Mouse (Mus musculus) layer of hippocampus, adult 2 months (tissue): ENCODE results near the gene Thrb. TPM values are rescaled to one million over a fixed set of nuclear protein-coding genes. Genes with fewer than 3 reads are reported as not detected.

Experiments
- DNase-seq, 2 experiments: peaks; one replicate each; pipeline ENCODE4 v3.0.0; 2022; ENCODE audit warnings: low spot score in 2 of 2
- H3K27ac ChIP-seq: fragments of 200-600 bp; 2 replicates; pipeline ENCODE4 v1.8.1; 2022
- H3K4me3 ChIP-seq: fragments of 200-600 bp; 2 replicates; pipeline ENCODE4 v1.8.1; 2022; ENCODE audit warnings: mild to moderate bottlenecking
- CTCF ChIP-seq: fragments of 200-600 bp; conservative IDR thresholded peaks from 2 replicates; pipeline ENCODE4 v1.8.1; 2022; ENCODE audit warnings: antibody characterized with exemption, mild to moderate bottlenecking, moderate library complexity
- long read RNA-seq, 2 experiments: library from polyadenylated mRNA; stranded (forward); transcript quantifications; one replicate each; pipeline ENCODE4 v2.0.0; 2021; ENCODE audit warnings: borderline mapping rate in 2 of 2
- total RNA-seq, 2 experiments: library from RNA; stranded (reverse); gene quantifications; 2 replicates each; pipeline ENCODE4 v1.2.3; 2021

The Thrb gene
- total RNA-seq = 10 to 100 TPM; 42.8 to 45.0 TPM
- long read RNA-seq, experiment 1, full-length matches to known transcripts = 3 of 12 reads
- long read RNA-seq, experiment 1, partial matches to known transcripts = 1 of 12 reads
- long read RNA-seq, experiment 1, other reads (novel, unspliced or antisense) = 8 of 12 reads
- long read RNA-seq, experiment 2, full-length matches to known transcripts = 3 of 13 reads
- long read RNA-seq, experiment 2, partial matches to known transcripts = 1 of 13 reads
- long read RNA-seq, experiment 2, other reads (novel, unspliced or antisense) = 9 of 13 reads

DNA sequence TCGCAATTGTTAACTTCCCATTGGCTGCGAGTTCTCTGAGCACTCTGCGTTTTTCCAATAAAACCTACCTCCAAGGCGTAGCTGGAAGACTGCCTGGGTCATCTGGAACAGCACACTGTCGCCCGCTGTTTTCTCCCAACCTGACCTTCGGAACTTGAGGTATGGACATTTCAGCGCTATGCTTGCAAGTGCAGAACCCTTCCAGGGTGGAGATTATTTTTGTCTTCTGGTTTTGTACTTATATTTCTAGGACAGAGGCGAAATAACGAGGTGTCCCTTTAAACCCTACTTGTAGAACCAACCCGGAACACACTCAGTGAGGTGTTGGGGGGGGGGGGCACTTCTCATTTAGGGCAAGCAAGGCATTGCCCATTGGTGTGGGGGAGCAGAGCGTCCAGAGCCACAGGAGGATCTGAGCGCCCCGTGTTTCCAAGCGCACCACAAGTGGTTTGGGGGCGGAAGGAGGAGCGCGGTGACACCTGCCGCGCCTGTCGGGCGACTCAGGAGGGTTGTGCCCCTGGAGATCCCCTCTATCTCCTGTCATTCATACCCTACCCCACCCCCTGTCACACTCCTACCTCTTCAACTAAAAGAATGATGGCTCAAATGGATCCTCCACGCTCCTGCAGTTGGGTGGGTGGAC lies at the start of gene Thrb:
Gene Thrb, plus strand, starts transcription at position 576 of the 643 bp plus-strand sequence.
- TF ChIP-seq CTCF = no peak
- DNase-seq = peak; percentile 12 to 17
- Histone ChIP-seq H3K27ac (peak within 1 kb of the TSS; percentile 98), H3K4me3 (peak within 1 kb of the TSS; percentile 95)

DNA sequence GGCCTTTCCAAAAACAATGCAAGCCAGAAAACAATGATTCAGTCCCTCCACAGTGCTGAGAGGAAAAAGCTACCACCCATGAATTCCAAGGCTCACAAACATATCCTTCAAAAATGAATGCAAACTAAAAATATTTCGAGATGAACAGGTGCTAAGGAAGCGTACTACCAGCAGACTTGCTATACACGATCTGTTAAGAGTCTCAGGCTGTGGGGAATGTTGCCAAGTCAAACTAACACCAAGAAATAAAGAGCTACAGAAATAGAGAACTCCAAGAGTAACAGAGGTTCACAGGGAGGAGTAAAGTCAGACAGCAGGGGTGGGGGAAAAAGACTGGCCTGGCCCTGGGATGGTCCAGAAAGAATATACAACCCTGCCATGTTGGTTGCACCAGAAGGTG lies 38.4 kb upstream of the Thrb start:
- Histone ChIP-seq H3K4me3 (no peak overlapping the region), H3K27ac (no peak overlapping the region)
- no peak for TF ChIP-seq CTCF
- peak; percentile 32 to 40 for DNase-seq

DNA sequence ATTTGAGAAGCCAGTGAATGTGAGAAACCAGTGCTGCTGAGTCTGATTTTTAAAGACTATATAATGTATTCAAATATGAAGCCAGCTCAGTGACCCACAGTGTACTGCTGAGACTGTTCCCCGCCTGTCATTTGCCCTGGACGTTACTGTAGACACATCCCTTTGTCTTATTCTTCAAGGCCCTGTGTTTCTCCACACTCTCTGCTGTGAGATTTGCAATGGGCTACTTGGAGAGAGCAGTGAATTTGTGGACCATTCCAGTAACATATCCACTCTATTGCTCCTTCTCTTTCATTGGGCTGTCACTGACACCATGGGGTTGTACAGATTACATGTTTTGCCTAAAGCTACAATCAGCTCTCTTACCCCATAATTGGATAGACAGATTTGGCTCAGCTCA lies 36.1 kb upstream of the Thrb start:
- no peak for DNase-seq
- Histone ChIP-seq H3K27ac (no peak overlapping the region), H3K4me3 (no peak overlapping the region)
- TF ChIP-seq CTCF = no peak

DNA sequence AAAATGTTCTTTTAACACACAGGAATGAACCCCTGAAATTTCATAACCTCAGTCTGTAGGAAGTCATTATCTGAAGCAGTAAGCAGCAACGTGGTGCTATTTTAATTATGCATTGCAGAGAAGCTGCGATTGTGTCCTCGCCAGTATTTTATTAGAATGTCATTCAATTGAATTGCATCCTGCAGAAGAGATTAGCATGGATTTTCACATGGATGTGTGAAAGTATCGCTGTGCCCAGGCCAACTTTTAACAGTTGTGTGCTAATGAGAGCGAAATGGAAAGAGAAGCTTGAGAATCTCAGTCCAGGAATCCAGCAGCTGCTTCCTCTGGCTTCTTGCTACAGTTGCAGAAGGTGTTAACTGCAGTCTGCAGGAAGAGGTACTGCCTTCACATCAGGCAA lies 30.8 kb upstream of the Thrb start:
- H3K27ac ChIP-seq = no peak overlapping the region
- H3K4me3 ChIP-seq = no peak overlapping the region
- no peak for TF ChIP-seq CTCF
- DNase-seq = no peak

DNA sequence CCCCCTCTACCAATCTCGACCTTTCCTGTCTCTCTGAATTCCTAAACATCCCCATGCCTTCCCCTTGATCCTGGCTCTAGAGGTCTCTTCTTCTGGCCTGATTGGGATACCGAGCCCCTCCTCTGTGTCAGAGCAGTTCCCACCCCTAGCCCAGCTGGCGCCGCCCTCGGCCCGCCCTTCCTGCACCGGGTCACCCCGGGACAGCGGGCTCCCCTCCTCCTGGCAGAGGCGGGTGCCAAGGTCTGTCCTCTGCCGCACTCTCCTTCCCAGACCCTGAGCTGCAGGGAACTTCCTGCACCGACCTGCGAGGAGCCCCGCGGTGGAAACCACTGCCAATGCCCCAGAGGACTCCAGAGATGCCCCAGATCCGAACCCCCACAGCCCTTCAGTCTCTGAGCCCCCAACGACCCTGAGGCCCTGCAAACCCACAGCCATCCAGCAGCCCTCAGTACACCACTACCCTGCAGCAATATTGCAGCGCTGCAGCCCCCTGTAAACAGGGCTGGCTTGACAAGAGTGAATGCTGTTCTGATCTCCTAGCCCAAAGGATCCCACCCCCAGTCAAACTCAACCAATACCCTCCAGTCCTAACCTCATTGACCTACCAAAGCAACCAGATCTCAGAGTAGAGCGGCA lies 27.1 kb upstream of the Thrb start:
- H3K27ac ChIP-seq = no peak overlapping the region
- no peak for TF ChIP-seq CTCF
- peak in 1 of 2 experiments; percentile 25 for DNase-seq
- peak overlapping the region; percentile 1; the same call in 1 of the 2 replicates for H3K4me3 ChIP-seq

DNA sequence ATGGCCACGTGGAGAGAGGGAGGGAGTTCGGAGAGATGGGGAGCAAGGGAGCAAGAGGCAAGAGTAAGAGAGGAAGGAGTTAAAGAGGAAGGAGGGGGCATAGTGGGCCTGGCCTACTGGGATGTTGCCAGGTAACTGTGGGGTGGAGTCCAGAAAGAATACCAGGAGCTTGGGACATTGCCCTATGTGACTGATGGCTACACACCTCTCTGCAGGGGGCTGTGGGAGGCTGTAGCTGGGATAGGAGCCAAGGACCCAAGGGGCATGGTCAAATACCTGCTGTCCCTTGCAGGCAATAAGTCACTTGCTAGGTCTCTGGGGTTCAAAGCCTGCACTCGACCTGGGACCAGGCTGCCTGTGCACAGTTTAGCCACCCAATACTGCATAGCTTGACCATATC lies 23.1 kb upstream of the Thrb start:
- no peak overlapping the region for H3K4me3 ChIP-seq
- no peak for DNase-seq
- no peak overlapping the region for H3K27ac ChIP-seq
- no peak for TF ChIP-seq CTCF

DNA sequence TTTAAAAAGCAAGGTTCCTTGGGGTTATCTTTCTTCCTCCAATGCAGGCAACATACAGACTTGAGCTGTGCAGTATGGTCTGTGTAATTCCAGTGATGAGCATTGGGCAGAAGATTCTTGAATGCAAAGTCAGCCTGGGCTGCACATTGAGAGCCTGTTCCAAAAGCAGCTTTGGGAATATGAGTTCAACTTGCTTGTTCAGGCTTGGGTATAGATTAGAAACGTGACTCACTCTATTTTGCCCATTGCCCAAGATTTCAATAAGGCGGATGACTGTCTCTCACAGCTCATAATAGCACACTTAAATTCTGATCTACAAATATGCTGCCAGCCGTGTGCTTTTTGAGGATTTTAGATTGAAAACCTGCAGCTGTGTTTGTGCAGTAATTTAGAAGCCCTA lies 18.3 kb upstream of the Thrb start:
- DNase-seq = peak in 1 of 2 experiments; percentile 33

DNA sequence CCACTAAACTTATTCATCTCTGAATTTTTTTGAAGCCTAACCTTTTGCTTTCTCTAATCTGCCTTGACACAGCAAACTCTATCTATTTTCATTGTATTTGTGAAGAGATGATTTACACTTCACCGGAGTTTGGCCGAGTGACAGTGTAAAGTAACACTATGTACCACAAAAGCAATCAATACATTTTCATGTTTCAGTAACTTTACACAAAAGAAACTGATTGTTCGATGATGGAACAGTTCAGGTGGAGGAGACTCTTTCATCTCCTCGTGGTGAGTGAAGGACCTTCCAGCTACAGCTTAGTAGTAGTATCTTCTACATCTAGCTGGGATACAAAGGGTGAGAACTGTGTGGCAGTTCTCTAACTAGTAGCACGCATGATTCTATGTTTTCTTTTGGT lies 5.0 kb upstream of the Thrb start:
- DNase-seq = no peak
- H3K27ac ChIP-seq = no peak overlapping the region

More for the DNA sequence above, 18.3 kb upstream of the Thrb start:
- TF ChIP-seq CTCF = no peak
- Histone ChIP-seq H3K27ac (no peak overlapping the region), H3K4me3 (no peak overlapping the region)

DNA sequence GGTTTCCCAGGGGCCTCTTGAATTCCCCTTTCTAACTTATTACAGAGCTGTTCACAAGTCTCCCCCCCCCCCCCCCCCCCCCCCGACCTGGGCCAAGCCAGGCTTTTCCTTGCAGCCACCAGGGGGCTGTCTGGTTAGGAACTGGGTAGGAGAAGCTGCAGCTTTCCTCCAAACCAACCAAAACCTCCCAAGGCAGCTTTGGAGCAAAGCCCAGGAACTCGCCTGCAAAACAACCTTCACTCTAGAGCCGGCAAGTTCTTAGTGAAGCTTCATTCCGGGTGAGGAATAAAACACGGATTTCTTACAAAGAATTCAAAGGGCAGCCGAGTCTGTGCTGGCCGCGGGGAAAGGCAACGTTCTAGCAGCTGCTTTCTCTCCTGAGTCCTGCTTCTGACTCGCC lies 1.0 kb upstream of the Thrb start:
- TF ChIP-seq CTCF = peak; percentile 77
- DNase-seq = peak; percentile 85 to 90
- peak overlapping the region; percentile 98 for H3K27ac ChIP-seq
- H3K4me3 ChIP-seq = peak overlapping the region; percentile 95

More for the DNA sequence above, 5.0 kb upstream of the Thrb start:
- TF ChIP-seq CTCF = no peak
- H3K4me3 ChIP-seq = no peak overlapping the region

DNA sequence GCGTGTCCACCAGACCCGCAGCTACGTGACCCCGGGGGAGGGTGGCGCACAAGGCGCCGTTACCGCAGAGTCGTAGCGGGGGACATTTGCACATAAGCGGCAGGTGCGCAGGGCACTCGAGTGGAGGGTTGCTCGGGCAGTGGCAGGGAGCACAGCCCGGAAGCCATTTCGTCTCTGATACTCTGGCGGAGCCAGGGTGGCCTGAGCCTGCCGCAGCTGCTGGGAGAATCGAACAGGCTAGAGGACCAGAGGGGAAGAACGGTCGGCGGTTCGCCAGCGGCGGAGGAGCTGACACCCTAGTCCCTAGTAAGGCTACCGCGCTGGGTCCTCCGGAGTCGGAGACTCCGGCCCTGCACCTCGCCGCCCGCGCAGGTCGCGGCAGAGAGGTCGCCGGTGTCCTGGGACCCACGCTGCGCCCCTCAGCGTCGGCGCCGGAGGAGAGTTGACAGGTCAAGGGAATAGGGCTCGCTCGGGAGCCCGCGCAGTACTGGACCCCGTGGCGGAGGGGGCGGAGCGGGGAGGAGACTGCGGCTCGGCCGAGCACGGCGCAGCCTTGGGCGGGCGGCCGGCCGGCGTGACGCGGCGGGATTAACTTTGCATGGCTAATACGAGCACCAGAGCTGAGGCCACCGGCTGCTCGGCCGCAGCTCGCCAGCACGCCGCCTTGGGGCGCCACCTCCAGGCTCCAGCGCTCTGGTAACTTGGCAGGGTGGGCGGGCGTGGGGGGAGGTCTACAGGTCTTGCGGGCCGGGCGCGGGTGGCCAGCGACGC lies 453 bp downstream of the Thrb start:
- Histone ChIP-seq H3K4me3 (peak overlapping the region; percentile 95), H3K27ac (peak overlapping the region; percentile 98)
- peak; percentile 64 for TF ChIP-seq CTCF
- DNase-seq = peak; percentile 63 to 72

DNA sequence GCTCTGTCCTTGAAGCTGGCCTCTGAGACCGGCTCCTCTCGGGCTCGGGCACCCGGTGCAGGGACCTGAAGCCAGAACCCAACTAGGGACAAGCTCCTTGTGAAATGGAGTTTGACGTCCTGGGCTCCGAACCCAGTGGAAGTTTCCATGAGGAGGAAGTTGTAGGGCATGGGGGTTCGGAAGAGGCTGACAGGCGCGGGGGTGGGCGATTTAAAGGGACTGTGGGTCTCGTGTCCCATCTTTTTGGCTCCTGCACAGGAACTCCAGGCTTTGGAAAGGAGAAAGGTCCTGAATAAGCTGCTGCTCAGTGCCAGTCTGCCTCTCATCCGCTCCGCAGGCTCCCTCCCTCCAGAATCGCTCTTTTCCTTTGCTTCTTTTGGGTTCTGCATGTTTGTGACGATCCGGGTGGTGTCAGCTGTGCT lies 1.1 kb downstream of the Thrb start:
- Histone ChIP-seq H3K4me3 (peak overlapping the region; percentile 95), H3K27ac (peak overlapping the region; percentile 98)
- TF ChIP-seq CTCF = no peak; the same call in 1 of the 2 replicates
- peak; percentile 39 to 45 for DNase-seq

DNA sequence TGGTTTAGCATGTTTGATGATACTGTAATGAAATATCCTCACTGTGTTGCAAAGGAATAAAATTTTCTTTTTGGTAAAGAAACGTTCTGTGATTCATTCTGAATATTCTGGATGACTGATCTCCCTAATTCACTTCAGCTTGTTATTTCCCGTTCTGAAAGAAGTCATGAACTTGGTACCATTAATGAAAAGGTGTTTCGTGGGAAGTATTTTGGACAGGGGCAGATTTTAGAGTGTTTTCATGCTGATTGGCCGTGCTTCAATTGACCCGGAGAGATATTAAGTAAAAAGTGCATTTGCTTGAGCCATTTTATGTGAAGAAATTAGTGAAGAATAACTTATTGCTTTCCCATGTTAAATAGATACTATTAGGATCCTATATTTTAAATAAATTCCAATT lies 2.0 kb downstream of the Thrb start:
- peak overlapping the region; percentile 98; the same call in 1 of the 2 replicates for H3K27ac ChIP-seq
- H3K4me3 ChIP-seq = peak overlapping the region; percentile 95
- no peak for TF ChIP-seq CTCF
- DNase-seq = no peak

DNA sequence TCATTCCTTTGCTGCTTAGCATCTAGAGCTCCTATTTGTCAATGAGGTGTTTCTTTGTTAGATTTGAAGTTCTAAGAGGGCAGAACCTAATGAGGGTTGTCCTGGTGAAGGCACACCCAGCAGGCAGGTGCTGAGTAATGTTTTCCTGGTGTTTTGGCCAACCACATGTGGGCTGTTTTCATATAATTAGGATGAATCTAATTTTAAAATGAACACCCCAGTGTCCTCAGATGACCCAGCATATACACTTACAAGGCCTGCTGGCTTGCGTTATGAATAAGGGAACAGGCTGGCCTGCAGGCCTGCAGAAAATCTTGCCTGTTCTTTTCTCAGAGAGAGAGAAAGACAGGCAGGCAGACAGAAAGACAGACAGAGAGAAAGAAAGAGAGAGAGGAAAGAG lies 14.3 kb downstream of the Thrb start:
- Histone ChIP-seq H3K27ac (no peak overlapping the region), H3K4me3 (no peak overlapping the region)
- DNase-seq = no peak
- TF ChIP-seq CTCF = no peak
